Mouse (Mus musculus) lung, adult 18-20 months (tissue): ENCODE results near the gene Spred2.
A peak's percentile ranks its signal among the peaks of the same experiment; 100 is the strongest.

ENCODE experiments used
- DNase-seq, 2 experiments: peaks; one replicate each; pipeline ENCODE4 v3.0.0; 2022; ENCODE audit warnings: mixed read lengths in 2 of 2

Gene Spred2

GRCm38 (mm10) chr11:19986443-19986861 is 62.3 kb downstream of the Spred2 start:
- DNase-seq, result no peak

DNA sequence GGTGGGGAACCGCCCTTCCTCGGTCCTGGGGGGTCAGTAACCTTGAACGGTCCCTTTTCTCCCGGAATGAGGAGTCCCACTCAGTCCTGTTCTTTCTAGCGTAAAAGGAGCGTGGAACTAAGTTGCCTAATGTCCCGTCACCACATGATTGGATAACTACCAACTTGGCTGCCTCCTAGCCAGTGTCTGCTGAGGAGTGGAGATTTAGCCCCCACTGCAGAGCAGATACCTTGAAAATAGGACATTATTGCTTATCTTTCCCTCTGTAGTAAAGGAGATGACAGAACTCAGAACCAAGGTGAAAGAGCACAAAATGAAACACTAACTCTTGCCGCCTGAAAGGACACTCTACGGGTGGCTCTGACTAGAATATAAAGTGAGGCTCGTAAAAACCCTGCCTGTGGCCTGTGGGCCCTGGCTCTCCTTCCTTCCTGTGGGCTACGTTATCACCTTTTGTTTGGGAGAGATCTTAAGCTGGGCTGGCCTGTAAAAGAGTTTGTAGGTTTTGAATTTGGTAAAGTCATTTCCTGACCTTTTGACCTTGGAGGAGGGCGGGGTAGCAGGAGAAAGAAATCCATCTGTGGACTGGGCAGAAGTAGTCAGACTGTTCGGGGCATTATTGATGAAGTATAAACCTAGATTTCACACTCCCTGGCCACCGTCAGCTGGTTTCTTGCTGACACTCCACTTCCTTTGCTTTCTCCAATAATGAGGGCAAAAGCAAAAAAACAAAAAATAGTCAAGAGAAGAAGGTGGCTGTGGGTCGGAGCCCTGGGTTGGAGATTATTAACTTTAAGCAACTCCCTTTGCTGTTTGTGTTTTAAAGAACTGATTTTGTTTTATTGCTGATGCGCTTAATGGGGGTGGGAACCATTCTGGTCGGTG is 62.9 kb downstream of the Spred2 start:
- peak in 1 of 2 experiments; percentile 51 for DNase-seq

- no peak for DNase-seq
These were observed 63.5 kb downstream of the Spred2 start for GRCm38 (mm10) chr11:19987756-19988091.

GRCm38 (mm10) chr11:19988224-19988623 is 64.0 kb downstream of the Spred2 start:
- no peak for DNase-seq

DNA sequence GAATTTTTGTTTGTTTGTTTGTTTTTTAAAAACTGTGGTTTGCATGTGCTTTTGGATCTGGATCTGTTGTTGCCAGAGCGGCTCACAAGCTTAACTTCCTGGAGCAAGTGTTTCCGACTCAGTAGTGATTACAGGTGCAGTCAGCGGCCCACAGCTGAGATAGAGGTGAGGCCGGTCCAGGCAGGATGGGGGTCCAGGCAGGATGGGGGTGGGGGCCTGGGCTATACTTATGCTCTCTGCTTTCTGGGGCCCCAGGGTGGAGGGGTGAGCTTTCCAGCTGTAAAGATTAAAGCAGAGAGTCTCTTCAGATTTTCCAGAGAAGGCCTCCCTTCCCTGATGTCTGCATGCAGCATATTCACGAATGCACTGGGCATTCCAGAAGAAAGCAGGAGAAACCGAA is 64.5 kb downstream of the Spred2 start:
- DNase-seq, result no peak

DNA sequence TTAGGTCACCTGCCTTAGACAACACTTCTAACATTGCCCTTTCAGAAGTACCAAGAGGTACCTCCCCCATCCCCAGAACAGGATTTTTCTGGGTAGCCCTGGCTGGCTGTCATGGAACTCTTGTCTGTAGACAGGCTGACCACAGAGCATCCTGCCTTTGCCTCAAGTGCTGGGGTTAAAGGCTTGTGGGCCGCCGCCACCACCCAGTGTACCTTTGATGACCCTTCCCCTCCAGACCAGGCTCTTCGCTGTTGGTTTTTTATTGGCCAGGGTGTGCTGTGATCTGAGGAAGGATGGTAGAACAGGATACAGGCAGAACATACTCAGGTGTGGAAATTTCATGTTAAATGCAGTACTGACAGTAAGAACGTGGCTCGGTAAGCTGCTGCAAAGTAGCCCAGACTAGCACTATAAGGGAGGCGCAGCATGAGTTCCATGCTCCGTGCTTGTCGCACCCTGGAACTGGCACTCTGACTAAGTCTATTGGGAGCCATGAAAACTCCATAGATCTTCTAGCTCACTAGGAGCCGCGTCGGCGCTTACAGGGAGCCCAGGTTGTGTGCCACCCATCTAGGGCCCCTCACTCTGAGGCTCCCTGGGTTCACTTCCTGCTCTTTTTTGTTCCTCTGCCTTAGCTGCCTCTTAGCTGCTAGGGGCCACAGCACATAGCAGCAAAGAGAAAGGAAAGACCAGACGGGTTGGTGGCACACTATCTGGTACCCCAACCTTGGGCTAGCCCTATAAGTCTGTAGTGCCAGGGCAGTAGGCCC is 65.2 kb downstream of the Spred2 start:
- DNase-seq, result no peak

DNA sequence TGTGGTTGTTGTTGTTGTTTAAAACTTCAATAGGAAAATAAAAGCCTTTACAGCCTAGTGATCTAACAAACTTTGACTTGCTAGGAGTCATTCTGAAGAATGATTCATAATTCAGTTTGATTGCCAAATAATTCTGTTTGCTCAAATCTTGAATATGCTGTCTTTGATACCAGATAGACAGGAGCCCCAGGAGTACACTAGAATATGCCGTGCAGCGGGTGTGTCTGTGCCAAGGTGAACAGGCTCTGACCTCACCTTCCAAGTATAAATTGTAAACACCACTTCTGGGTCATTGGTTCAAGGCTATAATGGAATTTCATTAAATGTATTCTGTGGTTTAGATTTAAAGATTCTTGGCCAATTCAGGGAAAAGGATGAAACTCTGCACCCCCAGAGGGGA is 66.6 kb downstream of the Spred2 start:
- no peak for DNase-seq

GRCm38 (mm10) chr11:19991303-19991976 is 67.3 kb downstream of the Spred2 start:
- DNase-seq, result peak in 1 of 2 experiments; percentile 56

GRCm38 (mm10) chr11:19992341-19993281 is 68.4 kb downstream of the Spred2 start:
- peak in 1 of 2 experiments; percentile 48 for DNase-seq

GRCm38 (mm10) chr11:19993753-19994152 is 69.6 kb downstream of the Spred2 start:
- DNase-seq, result no peak

DNA sequence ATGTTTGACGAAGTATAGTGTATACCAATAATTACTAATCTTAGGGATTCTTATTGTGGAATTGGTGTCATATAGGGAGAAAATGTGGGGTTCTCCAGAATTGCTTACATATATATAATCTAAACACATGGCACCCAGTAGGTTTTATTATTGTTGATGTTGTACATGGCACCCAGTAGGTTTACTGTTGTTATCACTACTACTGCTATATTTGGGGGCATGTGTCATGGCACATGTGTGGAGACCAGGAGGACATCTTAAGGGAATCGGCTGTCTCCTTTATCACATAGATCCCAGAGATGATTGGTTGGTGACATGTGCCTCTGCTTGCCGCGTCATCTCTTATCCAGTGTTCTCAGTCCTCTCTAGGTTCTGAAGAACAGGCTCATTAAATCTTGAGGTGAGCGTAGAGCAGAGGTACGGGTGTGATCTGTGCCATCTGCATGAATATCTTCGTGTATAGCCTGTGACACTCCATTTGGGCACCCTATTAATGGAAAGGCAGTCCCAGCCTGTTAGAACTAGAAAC is 70.2 kb downstream of the Spred2 start:
- DNase-seq, result no peak

DNA sequence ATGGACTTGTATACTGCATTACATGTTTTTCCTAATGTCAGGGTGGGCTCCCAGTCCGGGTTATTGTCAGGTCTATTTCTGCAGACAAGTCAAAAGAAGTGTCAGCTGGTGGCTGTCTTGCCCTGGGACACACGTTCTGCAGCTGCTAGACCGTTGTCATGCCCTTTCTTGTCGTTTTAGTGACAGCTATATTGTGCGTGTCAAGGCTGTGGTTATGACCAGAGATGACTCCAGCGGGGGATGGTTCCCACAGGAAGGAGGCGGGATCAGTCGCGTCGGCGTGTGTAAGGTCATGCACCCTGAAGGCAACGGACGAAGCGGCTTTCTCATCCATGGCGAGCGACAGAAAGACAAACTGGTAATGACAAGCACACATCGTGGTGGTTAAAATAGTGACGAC is 73.8 kb downstream of the Spred2 start:
- DNase-seq, result no peak

DNA sequence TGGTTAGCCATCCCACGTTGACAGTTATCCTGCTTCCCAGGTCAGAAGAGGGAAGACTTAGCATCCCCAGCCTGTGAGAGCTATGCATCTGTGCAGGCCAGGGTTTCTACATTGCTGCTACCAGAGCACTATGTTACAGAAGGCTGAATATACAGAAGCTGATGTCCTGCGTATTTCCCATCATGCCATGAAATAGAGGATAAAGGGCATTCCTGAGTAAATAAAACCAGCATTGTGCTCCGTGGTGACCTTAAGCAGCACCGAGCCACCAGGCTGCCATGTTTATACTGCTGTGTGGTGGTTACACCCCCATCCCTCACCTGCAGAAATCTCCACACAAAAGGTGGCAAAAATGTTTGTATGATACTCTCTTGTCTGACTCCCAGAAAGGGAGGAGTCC is 78.7 kb downstream of the Spred2 start:
- DNase-seq, result no peak

DNA sequence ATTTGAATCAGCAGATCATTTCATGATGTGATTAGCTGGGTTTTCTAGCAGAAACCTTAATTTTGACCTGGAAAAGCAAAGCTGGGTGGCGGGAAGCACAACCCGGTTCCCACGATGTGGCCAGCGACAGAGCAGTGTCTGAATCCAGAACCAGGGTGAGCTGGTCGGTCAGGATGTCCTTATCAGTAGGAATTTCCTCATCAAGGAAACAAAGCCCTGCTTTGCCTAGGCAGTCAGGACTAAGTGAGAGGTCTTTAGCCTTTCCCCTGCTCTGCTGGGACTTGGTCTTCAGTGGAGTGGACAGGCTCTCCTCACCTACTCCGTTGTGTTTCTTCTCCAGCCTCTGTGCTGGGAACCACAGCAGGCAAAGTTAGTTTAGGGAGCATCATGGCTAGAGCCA is 83.5 kb downstream of the Spred2 start:
- no peak for DNase-seq

GRCm38 (mm10) chr11:20011210-20011978 is 87.2 kb downstream of the Spred2 start:
- no peak for DNase-seq

DNA sequence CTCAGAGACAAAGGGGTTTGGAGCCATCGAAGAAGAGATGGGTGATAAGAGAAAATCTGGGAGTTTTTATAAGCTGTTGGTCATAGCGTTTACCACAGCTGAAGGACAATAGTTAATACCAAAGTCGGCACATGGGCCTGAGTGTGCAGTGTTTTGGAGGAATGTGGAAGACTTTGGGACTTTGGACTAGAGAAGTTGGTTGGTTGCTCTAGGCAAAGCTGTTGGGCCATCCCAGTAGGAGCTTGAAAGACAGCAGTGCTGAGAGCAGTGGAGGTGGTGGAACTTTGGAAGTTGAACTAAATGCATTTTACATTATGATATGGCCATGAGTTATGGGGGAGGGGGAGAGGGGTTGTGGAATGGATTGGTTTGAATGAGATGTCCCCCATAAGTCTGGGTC is 89.2 kb downstream of the Spred2 start:
- no peak for DNase-seq

GRCm38 (mm10) chr11:20017937-20018336 is 93.8 kb downstream of the Spred2 start:
- no peak for DNase-seq

DNA sequence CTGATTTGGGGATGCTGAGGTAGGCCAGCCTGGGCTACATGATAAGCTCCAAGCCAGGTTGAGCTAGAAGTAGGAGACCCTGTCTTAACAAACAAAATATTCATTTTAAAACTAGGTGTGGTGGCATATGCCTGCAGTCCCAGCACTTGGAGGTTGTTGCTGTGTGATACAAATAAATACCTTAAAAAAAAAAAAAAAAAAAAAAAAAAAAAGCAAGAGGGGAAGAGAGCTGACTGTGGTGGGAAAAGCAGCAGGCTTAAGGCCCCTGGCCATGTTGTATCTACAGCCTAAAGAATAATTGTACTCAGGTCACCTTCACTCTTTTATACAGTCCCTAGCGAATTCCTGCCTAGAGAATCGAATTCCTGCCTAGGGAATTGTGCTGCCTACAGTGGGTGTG is 94.7 kb downstream of the Spred2 start:
- DNase-seq, result no peak

DNA sequence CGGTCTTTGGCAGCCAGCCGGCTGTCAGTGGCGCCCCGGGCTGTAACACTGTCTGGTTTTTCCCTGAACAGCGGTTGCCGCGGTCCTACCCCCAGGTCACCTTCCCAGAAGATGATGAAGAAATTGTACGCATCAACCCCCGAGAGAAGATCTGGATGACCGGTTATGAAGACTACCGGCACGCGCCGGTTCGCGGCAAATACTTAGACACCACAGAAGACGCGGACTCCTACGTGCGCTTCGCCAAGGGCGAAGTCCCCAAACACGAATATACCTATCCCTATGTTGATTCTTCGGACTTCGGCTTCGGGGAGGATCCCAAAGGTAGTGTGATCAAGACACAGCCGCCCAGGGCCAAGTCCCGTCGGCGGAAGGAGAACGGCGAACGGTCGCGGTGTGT is 96.5 kb downstream of the Spred2 start:
- DNase-seq, result no peak

GRCm38 (mm10) chr11:20022462-20022861 is 98.3 kb downstream of the Spred2 start:
- DNase-seq, result no peak

- no peak for DNase-seq
These were observed 98.8 kb downstream of the Spred2 start for GRCm38 (mm10) chr11:20022911-20023482.
